Mouse (Mus musculus): Measurements from ENCODE around the gene Nepro.

GRCm38 (mm10) chr16:44745471-44745865, 21.4 kb downstream of the Nepro start:
- TF ChIP-seq CTCF (IDR thresholded peaks at IDR 0.05; ENCODE audit: borderline replicate concordance, insufficient read depth, low read length) (no peak), POLR2A (IDR thresholded peaks at IDR 0.05; ENCODE audit: low read depth, low read length) (no peak)
